Mouse (Mus musculus) megakaryocyte, embryonic 14.5 days (primary cell): ENCODE measurements at regions not wholly inside any gene's neighbourhood (a gene's known extent, or its start where the extent isn't known, plus 50 kb on each side); places are given as distances from the start of the nearest gene placed in this dataset.

Experiments used
- H3K27me3 ChIP-seq: replicated peaks from 2 replicates; pipeline ENCODE3; 2012; ENCODE audit warnings: inconsistent platforms
- H3K36me3 ChIP-seq: replicated peaks from 2 replicates; pipeline ENCODE3; 2012; ENCODE audit warnings: low read length, inconsistent platforms, mixed read lengths
- H3K4me1 ChIP-seq: 2 replicates; pipeline ENCODE4 v1.6.1; 2012; ENCODE audit warnings: inconsistent platforms
- H3K4me3 ChIP-seq: replicated peaks from 2 replicates; pipeline ENCODE3; 2012; ENCODE audit warnings: moderate library complexity, mild to moderate bottlenecking, inconsistent platforms
- H3K9me3 ChIP-seq: 2 replicates; pipeline ENCODE4 v1.6.1; 2012; ENCODE audit warnings: inconsistent platforms
- FLI1 ChIP-seq: IDR thresholded peaks from 2 replicates; pipeline ENCODE4 v1.6.1; 2012; ENCODE audit warnings: low read length, inconsistent platforms, mixed read lengths
- GATA1 ChIP-seq: IDR thresholded peaks from 3 replicates; pipeline ENCODE4 v1.6.1; 2012; ENCODE audit warnings: mixed read lengths, low read length, inconsistent platforms, borderline replicate concordance

DNA sequence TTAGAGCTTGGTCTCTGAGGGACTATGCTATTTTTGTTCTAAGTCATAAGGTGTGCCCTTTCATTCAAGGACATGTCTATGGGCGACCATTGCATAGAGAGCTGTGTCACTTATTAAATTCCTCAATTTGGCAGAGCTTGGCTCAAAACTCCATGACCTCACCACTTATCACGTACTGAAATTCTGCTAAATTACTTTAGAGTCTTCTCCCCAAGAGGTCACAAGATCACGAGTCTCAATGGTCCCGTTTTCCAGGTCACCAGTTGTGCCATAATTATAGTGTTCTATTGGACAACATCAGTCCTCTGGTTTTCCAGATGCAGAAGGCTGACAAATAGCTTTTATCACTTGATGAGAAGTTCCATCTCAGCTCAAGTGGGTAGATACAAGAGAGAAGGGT lies 576.9 kb downstream of the Dok5 start:
- no peaks in the 10 kb centered on the region for H3K4me1 ChIP-seq
- TF ChIP-seq FLI1: no peak
- TF ChIP-seq GATA1: no peak
- H3K27me3 ChIP-seq: no peaks in the 10 kb centered on the region
- H3K9me3 ChIP-seq: peaks cover 56% of the 10 kb centered on the region
- H3K4me3 ChIP-seq: no peak overlapping the region
- H3K36me3 ChIP-seq: no peaks in the 10 kb centered on the region

DNA sequence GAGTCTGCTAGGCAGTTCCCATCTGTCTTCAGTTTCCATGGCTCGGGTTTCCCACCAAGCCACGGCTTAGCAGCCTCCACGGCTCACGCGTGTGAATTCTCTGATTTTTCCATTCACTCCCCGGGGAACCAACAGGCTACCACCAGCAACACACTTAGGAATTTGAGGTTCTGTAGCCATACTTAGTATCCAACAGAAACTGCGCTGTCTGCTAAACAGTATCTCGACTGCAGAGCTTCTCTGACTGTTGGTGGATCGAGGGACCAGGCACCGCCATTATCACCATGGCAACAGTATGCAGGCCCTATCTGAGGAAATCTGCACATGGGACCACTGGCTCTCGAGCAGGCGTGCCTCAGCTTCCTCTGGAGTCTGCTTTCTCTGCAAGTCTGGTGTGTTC lies 574.4 kb downstream of the Dok5 start:
- peaks cover 52% of the 10 kb centered on the region for H3K9me3 ChIP-seq
- H3K4me3 ChIP-seq: peak overlapping the region; percentile 7
- H3K36me3 ChIP-seq: no peaks in the 10 kb centered on the region
- no peak for TF ChIP-seq FLI1
- TF ChIP-seq GATA1: no peak
- H3K27me3 ChIP-seq: no peaks in the 10 kb centered on the region
- H3K4me1 ChIP-seq: no peaks in the 10 kb centered on the region

DNA sequence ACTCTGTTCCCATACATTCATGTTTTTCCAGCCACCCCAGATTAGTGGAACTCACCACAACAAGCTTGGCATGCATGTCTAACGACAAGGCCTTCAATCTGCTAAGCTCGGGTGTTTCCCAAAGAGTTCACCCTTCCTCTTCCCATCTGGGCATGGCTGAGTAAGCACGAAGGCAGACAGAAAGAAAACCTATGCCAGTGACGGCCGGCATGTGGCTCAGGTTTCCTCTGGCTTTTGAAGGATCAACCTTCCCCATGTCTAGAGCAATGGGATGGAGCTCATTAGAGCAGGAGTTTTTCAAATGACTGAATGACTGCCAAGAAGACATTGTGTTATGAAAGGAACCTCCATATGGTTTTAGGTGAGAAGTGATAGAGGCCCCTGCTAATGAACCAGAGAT lies 566.9 kb downstream of the Dok5 start:
- no peak overlapping the region for H3K4me3 ChIP-seq
- no peaks in the 10 kb centered on the region for H3K27me3 ChIP-seq
- H3K4me1 ChIP-seq: no peaks in the 10 kb centered on the region; the same call in 1 of the 2 replicates
- H3K36me3 ChIP-seq: no peaks in the 10 kb centered on the region
- H3K9me3 ChIP-seq: peaks cover 75% of the 10 kb centered on the region
- TF ChIP-seq GATA1: no peak
- TF ChIP-seq FLI1: no peak

DNA sequence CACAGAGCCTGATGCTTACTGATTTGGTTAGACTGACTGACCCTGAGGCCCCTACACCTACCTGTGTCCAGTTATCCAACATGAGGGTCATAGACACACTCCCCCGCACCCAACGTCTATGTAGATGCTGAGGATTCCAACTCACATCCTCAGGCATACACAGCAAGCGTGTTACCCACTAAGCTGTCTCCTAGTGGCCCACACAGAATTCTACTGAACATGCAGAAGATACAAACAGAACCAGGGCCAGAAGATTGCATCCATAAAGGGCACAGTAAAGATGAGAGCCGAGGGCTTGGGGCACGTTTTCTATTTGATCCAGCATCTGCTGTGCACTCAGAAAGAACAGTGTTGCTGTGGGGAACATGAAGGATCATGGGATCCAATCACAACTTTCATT lies 564.0 kb downstream of the Dok5 start:
- no peaks in the 10 kb centered on the region; the same call in 1 of the 2 replicates for H3K4me1 ChIP-seq
- TF ChIP-seq GATA1: no peak
- no peak for TF ChIP-seq FLI1
- H3K36me3 ChIP-seq: no peaks in the 10 kb centered on the region
- H3K4me3 ChIP-seq: no peak overlapping the region
- no peaks in the 10 kb centered on the region for H3K27me3 ChIP-seq
- H3K9me3 ChIP-seq: peaks cover 58% of the 10 kb centered on the region

DNA sequence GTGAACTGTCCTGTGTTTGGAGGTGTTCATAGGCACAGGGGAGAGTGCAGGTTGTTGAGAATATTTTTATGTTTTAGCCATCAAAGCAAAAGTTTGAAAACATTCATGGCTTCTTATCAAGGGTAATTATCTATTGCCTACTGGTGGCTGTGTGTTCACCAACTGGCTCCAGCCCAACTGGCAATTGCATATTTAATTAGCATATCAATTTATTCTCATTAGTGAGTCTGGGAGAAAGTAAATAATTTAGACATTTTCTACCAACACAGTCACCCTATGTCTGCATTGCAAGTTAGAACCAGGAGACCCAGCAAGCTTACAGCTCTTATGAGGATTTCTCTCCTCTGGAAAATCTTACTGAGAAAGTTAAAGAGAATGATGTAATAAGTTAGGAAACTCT lies 561.0 kb downstream of the Dok5 start:
- Histone ChIP-seq H3K4me3 (no peak overlapping the region), H3K9me3 (peaks cover 45% of the 10 kb centered on the region), H3K4me1 (no peaks in the 10 kb centered on the region; the same call in 1 of the 2 replicates), H3K27me3 (no peaks in the 10 kb centered on the region), H3K36me3 (no peaks in the 10 kb centered on the region)
- no peak for TF ChIP-seq GATA1
- TF ChIP-seq FLI1: no peak

- Histone ChIP-seq H3K27me3 (no peaks in the 10 kb centered on the region), H3K9me3 (peaks cover 51% of the 10 kb centered on the region), H3K4me1 (no peaks in the 10 kb centered on the region), H3K4me3 (no peak overlapping the region), H3K36me3 (no peaks in the 10 kb centered on the region)
- TF ChIP-seq GATA1 (no peak), FLI1 (no peak)
Measured at GRCm38 (mm10) chr2:171285719-171286394, 554.2 kb downstream of the Dok5 start.

DNA sequence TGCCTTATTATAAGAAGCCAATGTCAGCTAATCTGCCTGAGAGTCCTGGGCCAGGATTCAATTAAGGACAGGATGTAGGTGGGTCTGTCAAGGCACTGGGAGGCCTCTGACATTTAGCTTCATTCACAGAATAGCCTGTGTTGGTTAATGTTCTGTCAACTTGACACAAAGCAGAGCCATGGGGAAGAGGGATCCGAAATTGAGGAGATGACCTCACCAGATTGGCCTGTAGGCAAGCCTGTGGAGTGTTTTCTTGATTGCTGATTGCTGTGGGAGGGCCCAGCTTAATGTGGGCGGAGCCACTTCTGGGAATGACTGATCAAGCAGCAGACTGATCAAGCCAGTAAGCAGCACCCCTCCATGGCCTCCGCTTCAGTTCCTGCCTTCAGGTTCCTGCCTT lies 548.5 kb downstream of the Dok5 start:
- no peaks in the 10 kb centered on the region for H3K27me3 ChIP-seq
- no peak overlapping the region for H3K4me3 ChIP-seq
- H3K4me1 ChIP-seq: no peaks in the 10 kb centered on the region
- no peaks in the 10 kb centered on the region for H3K36me3 ChIP-seq
- TF ChIP-seq FLI1: no peak
- TF ChIP-seq GATA1: no peak
- H3K9me3 ChIP-seq: peaks cover 70% of the 10 kb centered on the region

GRCm38 (mm10) chr2:171279319-171279718 lies 547.7 kb downstream of the Dok5 start:
- TF ChIP-seq GATA1 (no peak), FLI1 (no peak)

DNA sequence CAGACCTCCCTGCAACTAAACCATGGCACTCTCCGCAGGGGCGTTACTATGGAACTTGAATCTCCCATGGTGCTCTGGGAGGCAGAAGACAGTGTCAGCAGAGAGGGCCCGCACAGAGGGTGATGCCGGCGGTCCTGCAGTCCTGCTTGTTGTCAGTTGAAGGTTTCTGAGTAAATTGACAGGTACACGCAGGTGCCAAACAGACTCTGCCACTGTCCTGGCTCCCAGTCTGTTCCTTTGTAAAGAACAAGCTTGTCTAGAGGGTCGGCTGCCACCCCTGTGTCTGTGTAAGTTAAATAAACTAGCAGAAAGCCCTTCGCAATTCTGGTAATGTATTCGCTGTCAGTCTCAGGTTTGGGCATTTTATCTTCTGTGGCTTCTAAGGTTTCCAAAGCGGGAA lies 521.6 kb downstream of the Dok5 start:
- peaks cover 49% of the 10 kb centered on the region for H3K9me3 ChIP-seq
- H3K4me3 ChIP-seq: no peak overlapping the region
- TF ChIP-seq FLI1 (no peak), GATA1 (no peak)
- no peaks in the 10 kb centered on the region for H3K27me3 ChIP-seq
- H3K36me3 ChIP-seq: no peaks in the 10 kb centered on the region
- no peaks in the 10 kb centered on the region for H3K4me1 ChIP-seq

More at GRCm38 (mm10) chr2:171279319-171279718, 547.7 kb downstream of the Dok5 start:
- Histone ChIP-seq H3K4me3 (no peak overlapping the region), H3K4me1 (no peaks in the 10 kb centered on the region), H3K27me3 (no peaks in the 10 kb centered on the region), H3K9me3 (peaks cover 77% of the 10 kb centered on the region), H3K36me3 (no peaks in the 10 kb centered on the region)

DNA sequence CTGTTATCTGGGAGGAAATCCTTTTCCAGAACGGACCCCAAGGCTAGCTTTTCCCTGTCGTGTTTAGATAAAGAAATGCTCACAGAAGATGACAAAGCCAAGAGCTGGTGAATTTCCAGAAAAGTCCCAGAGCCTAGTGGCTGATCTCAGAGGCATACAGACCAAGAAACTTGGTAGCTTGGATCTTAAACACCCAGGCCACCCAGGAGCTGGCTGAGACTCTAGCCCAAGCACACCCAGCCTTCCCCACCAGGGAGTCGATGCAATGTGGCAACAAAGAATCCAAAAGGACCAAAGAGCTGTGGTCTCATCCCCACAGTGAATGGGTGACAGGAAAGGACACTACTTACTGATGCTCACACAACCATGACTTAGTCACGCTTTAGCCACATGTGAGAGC lies 513.8 kb downstream of the Dok5 start:
- no peak for TF ChIP-seq GATA1
- TF ChIP-seq FLI1: no peak

DNA sequence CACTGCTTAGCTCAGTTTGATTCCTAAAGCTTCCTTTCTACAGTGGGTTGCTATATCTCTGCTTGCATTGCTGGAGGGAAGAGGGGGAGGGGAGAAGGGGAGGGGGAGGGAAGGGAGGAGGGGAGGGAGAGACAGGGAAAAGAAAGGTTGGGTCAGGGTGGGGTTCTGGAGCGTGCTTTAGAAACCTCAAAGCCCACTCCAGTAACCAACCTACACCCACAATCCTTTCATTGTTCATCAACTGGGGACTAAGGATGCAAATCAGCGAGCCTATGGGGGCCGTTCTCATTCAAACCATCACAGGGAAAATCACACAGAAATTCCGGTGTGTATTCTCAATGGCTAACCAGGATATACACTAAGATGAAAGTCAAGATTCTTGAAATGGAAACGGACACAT lies 510.7 kb downstream of the Dok5 start:
- no peaks in the 10 kb centered on the region for H3K4me1 ChIP-seq
- peaks cover 43% of the 10 kb centered on the region for H3K9me3 ChIP-seq
- H3K27me3 ChIP-seq: no peaks in the 10 kb centered on the region

More for the DNA sequence above, 513.8 kb downstream of the Dok5 start:
- Histone ChIP-seq H3K4me1 (no peaks in the 10 kb centered on the region), H3K4me3 (no peak overlapping the region), H3K9me3 (peaks cover 35% of the 10 kb centered on the region), H3K27me3 (no peaks in the 10 kb centered on the region), H3K36me3 (no peaks in the 10 kb centered on the region)

More for the DNA sequence above, 510.7 kb downstream of the Dok5 start:
- TF ChIP-seq GATA1 (no peak), FLI1 (no peak)
- Histone ChIP-seq H3K36me3 (no peaks in the 10 kb centered on the region), H3K4me3 (no peak overlapping the region)
